In the genomic region with DNA sequence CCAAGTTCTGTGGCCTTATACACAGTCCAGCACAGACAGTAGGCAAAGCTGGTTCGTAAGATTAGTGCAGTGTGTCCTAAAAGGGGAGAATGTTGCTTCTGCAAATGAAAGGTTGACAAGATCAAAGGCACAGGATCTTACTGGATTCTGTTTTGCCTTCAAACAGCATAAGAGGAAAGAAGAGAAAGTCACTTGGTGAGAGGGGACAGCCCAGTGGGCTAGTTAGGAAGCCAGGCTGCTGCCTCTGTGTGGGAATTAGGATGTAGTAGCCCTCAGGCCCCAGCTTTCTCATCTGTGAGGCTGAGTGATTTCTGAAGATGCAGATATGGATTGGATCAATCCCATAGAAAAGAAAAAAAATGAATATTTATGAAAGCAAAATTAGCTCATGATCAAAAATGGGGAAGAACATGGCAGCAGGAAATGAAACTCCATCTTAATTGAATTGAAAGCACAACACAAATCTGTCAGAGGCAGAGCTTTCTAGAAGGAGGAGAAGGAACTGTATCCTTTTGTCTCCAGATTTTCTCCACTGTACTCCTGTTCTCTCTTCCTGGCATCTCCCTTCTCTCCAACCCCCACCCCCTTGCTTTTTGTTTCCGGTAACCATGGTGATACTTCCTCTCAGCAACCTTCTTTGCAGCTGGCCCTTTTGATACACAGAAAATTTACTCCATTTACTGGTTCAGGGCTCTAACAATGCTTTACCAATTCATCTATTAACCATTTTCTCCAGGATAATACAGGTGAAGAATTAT, we compare ENCODE assay signal across 9 mouse cellular contexts.
DNase-seq lines count a peak whose midpoint lies in the region; ATAC-seq lines count a peak whose summit lies in the region.
"Had no signal": no experiment of that assay in that cellular context is flagged by ENCODE, and none has a peak within 500 bp of the region (broad histone marks: within the 10 kb centered on the region; RNA-seq: fewer than 3 reads in every experiment).

No protein-coding gene starts in this region.

- H3K27me3 ChIP-seq in hindbrain, embryonic 13.5 days, result no peaks in the 10 kb centered on the region
- no peaks in the 10 kb centered on the region for H3K27me3 ChIP-seq in neural tube, embryonic 13.5 days
- H3K27me3 ChIP-seq in heart, embryonic 12.5 days (replicated peaks), result no peaks in the 10 kb centered on the region

- WGBS in hindbrain, embryonic 13.5 days, result 40% methylated on average over 2 of the region's 2 CpGs
- WGBS in neural tube, embryonic 13.5 days, result 43% methylated on average over 2 of the region's 2 CpGs
- WGBS in heart, embryonic 12.5 days, result 77% methylated on average over 2 of the region's 2 CpGs

- peak; percentile 50 for ATAC-seq in hindbrain, embryonic 13.5 days (ENCODE audit: low FRiP score)
- peak; percentile 48 for ATAC-seq in neural tube, embryonic 13.5 days (ENCODE audit: low read depth)
- no peak for ATAC-seq in heart, embryonic 12.5 days (ENCODE audit: insufficient number of reproducible peaks, low FRiP score)

- peak overlapping the region; percentile 55; the same call in 1 of the 2 replicates for H3K9ac ChIP-seq in hindbrain, embryonic 13.5 days
- H3K9ac ChIP-seq in neural tube, embryonic 13.5 days, result peak overlapping the region; percentile 54
- H3K9ac ChIP-seq in heart, embryonic 12.5 days, result no peak overlapping the region

- H3K9me3 ChIP-seq in hindbrain, embryonic 13.5 days, result no peaks in the 10 kb centered on the region
- no peaks in the 10 kb centered on the region for H3K9me3 ChIP-seq in neural tube, embryonic 13.5 days
- H3K9me3 ChIP-seq in heart, embryonic 12.5 days (replicated peaks), result no peaks in the 10 kb centered on the region

- peaks cover 33% of the 10 kb centered on the region for H3K4me1 ChIP-seq in hindbrain, embryonic 13.5 days (replicated peaks)
- H3K4me1 ChIP-seq in neural tube, embryonic 13.5 days (replicated peaks), result peaks cover 42% of the 10 kb centered on the region
- H3K4me1 ChIP-seq in heart, embryonic 12.5 days (replicated peaks), result no peaks in the 10 kb centered on the region

- H3K4me2 ChIP-seq in hindbrain, embryonic 13.5 days, result peak overlapping the region; percentile 70
- H3K4me2 ChIP-seq in neural tube, embryonic 13.5 days, result peak overlapping the region; percentile 70
- H3K4me2 ChIP-seq in heart, embryonic 12.5 days, result no peak overlapping the region

- DNase-seq in layer of hippocampus, adult 11-12 months (ENCODE audit: low spot score), result peak; percentile 38
- DNase-seq in layer of hippocampus, adult 8-10 months (ENCODE audit: low spot score in 2 of 2), result no peak
- DNase-seq in embryo, embryonic 11.5 days (ENCODE audit: low read depth, low spot score), result peak; percentile 14
- no peak for DNase-seq in ovary, adult 18-20 months (ENCODE audit: low spot score)
- no peak for DNase-seq in kidney, postnatal 10 days
- DNase-seq: lung, adult 2 months had no signal

- no peaks in the 10 kb centered on the region for H3K36me3 ChIP-seq in hindbrain, embryonic 13.5 days
- H3K36me3 ChIP-seq in neural tube, embryonic 13.5 days, result no peaks in the 10 kb centered on the region
- no peaks in the 10 kb centered on the region for H3K36me3 ChIP-seq in heart, embryonic 12.5 days

- peak overlapping the region; percentile 99 for H3K27ac ChIP-seq in hindbrain, embryonic 13.5 days
- peak overlapping the region; percentile 97 for H3K27ac ChIP-seq in neural tube, embryonic 13.5 days (replicated peaks)
- no peak overlapping the region for H3K27ac ChIP-seq in heart, embryonic 12.5 days (ENCODE audit: poor library complexity, severe bottlenecking)

- H3K4me3 ChIP-seq in hindbrain, embryonic 13.5 days, result no peak overlapping the region
- peak overlapping the region; percentile 13; the same call in 1 of the 2 replicates for H3K4me3 ChIP-seq in neural tube, embryonic 13.5 days
- H3K4me3 ChIP-seq in heart, embryonic 12.5 days, result no peak overlapping the region

Comparison
In these comparisons a context has a peak if more than half of its experiments do, and no peak if none do; other contexts are left out.
1. DNase-seq: peak in layer of hippocampus, adult 11-12 months (single experiment) and embryo, embryonic 11.5 days (single experiment); none in layer of hippocampus, adult 8-10 months (0 of 2), ovary, adult 18-20 months (single experiment) and kidney, postnatal 10 days (single experiment).